Mouse (Mus musculus) stomach, postnatal 0 days (tissue): ENCODE results near the gene Vps13c.

ENCODE experiments used
- CTCF ChIP-seq: IDR thresholded peaks from 2 replicates; pipeline ENCODE4 v1.5.1; 2016; ENCODE audit warnings: antibody characterized with exemption, low read depth, mild to moderate bottlenecking, moderate library complexity
- EP300 ChIP-seq: optimal IDR thresholded peaks from 2 replicates; pipeline ENCODE3; 2016; ENCODE audit warnings: antibody characterized with exemption

GRCm38 (mm10) chr9:68033771-68034170 is 193.6 kb downstream of the Vps13c start:
- no peak for TF ChIP-seq EP300
- TF ChIP-seq CTCF: no peak
